Mouse (Mus musculus): ENCODE results near the gene Calhm3.

The Calhm3 gene

DNA sequence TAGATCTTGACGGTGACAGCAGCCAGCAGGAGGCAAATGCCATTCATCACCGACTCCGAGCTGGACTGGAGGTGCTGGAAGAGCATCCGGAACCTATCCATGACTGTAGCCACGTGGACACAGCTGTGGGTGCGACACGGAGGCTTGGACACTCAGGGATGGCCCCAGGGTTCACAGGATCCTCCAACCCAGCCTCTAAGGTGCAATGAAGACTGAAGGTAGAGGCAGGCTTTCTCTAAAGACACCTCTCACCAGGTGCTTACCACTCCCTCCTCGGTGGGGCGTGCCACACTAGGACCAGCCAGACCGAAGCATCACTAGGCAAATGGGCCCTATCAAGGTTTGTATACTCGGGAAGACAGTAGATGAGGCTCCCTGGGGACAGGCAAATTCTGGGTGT is at the start of gene Calhm3:
Gene Calhm3 (minus strand): TSS at position 101 of the 400 bp plus-strand sequence.
- DNase-seq, result no peak

DNA sequence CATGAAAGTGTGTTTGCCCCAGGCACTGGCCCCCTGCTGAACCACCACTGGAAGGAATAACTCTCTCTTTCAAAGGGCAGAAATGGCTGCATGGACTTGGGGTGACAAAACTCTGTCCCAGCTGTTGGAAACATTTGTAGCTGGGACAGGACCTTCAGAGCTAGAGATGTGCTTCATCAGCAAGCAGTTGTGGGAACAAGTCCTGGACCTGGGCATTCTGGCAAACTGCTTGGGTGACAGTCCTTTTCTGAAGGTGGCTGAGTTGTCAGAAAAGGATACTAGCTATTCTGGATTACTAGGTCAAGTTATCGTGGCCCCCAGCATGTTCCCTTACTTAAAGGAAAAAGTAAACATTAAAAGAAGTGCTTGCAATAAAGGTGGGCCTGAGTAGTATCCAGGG is 48.6 kb upstream of the Calhm3 start:
- no peak for DNase-seq

DNA sequence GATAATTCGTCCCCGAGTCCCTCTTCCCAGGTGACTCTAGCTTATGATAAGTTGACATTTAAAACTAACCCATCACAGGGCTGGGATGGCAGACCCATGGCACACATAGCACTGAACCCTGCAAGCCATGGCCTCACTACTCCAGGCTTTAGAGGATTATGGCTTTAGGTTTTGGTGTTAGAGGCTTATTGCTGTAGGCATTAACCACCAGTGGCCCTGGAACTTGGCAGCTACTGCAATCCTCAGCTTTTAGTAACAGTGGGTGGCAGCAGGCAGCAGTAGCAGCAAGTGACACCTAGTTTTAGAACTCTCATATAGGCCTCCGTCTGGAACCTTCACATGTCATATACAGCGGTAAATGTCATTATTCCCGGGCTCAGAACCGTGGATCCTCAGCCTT is 47.1 kb upstream of the Calhm3 start:
- DNase-seq, result no peak

DNA sequence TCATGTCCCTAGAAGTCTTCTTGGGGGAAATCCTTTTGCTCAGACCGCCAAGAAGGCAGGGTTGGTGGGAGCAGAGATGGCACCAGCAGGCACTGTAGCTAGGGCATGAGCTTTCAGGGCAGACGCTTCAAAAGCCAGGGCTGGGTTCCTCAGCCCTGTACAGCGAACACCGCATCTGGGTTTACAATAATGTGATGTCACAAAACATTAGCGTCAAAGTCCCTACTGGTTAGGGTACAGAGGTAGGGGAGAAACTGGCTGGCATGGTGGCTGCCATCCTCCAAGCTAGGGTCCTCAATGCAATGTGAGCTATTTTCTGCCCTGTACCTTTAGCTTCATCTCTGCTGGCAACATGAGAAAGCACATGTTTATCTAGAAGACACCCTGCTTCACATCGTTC is 45.5 kb upstream of the Calhm3 start:
- DNase-seq, result no peak

DNA sequence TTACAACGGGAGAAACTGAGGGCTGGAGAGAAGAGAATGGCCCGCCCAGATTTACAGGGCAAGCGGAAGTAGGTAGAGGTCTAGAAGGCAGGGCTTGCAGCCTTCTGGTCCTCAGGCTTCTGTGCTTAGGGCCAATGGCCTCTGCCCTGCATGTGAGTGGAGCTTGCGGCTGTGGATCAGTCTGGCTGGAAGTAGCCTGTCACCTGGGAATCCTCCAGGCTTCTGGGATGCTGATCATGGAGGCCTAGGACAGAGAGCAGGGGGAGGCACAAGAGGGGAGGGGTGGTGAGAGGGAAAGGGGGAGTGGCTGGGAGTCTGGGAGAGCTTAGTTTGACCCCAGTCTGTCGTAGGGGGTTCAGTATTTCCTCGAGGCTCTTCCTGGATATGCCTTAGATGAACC is 44.9 kb upstream of the Calhm3 start:
- DNase-seq, result no peak

DNA sequence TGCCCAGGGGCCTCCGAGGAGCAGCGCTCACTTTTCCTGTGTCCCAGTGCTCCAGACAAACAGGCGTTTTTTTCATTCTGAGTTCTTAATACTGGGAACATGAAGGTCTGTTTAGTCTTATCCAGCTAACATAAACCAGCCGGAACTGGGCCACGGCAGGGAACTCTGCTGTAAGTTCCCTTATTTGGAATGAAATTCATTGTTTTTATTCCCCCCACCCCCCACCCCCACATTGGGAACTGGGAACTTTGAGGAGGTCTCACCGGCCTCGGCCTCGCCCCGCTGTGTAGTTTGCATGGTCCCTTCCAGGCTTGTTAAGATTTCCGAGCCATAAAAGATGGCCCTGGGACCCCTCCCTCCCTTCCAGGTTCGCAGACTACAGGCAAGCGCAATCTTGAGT is 44.4 kb upstream of the Calhm3 start:
- DNase-seq, result no peak

DNA sequence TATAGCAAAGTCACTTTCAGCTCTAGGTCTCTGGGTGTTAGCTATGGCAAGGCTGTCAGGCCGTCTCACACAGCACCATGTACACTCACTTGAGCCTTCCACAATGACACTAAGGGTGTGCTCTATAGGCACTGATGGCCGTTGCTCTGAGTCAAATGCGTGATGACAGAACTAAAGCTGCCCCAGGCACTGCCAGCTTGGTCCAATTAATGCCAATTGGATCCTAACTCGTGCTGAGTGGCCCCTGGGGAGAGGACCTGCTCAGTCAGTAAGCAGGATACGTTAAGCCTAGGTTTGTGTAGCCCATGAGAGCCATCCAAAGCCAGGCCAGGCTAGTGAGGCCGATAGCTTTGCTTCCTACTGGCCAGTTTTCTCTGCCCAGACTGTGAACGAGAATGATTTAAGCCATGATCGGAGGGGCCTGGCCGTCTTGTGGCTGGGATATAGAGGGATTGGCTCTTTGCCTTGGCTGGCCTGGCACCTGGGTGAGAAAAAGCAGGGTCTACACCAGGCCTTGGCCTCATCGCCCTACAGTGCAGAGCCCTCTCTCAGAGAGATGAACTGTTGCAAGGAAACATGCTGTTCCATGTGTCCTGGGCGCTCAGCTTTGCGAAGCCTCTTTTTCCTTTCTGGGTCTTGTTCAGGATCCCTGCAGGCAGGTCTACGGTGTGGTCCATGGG is 41.2 kb upstream of the Calhm3 start:
- no peak for DNase-seq

DNA sequence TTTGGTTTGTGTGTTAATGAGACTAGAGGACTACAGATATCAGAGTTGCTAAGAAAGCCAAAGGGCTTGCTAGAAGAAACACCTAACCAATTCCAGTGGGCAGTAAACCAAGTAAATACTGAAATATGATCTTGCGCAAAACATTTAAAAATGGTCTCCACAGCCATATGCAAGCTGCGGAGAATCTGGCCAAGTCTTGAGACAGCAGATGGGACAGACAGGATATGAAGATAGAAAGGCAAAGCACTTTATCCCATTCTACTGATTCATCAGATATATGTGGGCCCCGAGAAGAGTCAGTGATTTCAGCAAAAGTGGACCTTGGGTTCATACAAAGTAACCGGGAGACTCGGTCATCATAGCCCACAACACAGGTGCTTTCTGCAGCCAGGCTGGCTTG is 34.6 kb upstream of the Calhm3 start:
- DNase-seq, result no peak

DNA sequence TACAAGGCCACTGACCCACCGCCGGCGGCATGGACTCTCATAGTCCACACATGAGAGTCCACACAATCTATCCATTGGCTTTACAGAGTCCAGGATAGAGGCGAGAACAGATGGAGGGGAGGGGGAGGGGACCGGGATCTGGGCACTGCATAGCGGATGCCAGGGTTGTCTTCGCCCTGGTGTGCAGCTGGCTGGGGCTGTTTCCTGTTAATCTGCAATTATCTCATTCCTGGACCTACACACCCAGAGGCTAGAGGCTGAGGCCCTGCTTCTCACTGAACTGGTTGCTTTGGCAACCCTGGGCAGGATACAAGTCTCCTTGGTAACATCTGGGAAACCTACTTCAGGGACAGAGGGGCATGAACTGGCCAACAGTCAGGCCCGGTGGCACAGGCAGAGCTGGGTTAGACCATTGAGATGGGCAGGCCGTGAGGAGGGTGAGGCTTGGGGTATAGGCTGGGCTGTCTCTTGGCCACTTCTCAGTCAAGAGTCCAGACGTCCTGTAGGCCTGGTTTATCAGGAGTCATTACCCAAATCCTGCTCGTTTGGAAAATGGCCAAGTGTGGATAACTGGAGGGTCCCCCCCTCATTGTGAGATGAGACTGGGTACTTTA is 31.1 kb upstream of the Calhm3 start:
- no peak for DNase-seq

DNA sequence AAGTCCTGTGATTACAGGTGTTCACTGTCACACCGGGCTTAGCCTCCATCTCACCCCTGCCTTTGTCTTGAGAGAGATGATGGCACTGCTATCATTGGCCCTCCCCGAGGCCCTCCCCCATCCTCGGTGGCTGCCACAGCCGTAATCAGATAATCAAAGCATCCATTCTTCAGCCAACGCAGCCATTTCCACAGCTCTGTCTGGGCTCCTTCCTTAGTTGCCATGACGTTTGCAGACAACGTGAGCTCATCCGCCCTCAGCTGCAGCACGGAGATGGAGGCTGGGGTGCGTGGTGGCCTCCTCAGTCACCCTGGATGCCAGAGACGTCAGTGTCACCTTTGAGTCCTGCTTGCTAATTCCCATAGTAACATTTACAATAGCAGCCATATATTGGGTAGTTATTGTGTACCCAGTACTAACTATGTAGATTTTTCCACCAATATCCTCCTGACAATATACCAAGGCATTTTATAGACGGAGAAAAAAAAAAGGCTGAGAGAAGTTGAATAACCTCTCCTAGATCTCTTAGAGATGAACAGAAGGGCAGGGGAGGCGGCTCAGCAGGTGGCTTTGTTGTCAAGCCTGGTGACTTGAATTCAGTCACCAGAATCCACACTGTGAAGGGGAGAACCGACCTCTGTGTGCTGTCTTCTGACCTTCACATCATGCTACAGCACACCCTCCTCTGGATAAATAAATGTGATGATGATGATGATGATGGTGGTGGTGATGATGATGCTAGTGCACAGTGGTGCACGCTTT is 29.1 kb upstream of the Calhm3 start:
- no peak for DNase-seq

DNA sequence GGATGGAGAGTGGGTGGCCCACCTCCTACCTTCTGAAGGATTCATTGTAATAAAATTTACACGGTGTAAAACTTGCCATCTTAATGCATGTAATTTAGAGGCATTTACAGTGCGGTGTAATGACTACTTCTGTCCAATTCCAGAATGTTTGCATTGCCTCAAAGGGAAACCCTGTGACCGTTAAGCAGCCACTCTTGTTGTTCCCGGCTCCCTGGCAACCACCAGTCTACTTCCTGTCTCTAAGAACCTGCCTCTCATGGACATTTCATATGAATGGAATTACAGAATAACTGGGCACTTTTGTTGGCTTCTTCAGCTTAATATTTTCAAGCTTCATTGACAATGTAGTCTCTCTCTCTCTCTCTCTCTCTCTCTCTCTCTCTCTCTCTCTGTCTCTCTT is 27.2 kb upstream of the Calhm3 start:
- DNase-seq, result no peak

DNA sequence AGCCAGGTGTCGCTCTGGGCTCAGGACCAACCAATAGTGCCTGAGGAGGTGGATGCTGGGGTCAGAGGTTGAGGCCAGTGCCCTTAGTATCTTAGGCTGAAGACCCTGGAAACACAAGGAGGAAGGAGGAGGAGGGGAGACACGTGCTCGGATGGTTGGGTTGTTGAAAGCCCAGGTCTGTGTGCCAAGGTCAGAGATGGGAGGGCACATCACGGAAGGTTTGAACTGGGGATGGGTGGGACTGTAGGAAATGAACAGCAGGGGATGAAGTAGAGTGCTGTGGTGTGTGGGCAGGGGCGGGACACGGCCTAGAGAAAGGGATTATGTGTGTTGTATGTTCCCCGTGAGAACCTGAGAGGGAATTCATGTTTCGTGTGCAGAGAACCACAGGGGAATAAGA is 26.7 kb upstream of the Calhm3 start:
- no peak for DNase-seq

DNA sequence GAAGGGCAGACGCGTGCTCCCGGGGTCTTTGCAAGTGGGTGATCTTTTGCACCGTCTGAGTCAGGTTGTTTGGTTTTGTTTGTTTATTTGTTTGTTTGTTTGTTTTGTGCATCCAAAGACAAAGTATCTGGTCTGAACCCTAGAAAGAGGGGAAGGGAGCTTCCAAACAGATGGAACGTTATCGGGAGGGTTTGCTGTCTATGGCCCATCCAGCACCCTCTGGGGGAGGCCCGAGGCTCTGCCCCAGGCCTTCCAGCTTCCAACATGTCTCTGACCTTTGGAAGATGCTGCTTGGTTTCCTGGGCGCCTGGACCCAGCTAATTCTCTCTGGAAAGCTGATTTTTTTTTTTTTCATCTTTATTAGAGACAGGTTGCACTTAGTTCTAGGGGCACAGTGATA is 22.4 kb upstream of the Calhm3 start:
- DNase-seq, result no peak

DNA sequence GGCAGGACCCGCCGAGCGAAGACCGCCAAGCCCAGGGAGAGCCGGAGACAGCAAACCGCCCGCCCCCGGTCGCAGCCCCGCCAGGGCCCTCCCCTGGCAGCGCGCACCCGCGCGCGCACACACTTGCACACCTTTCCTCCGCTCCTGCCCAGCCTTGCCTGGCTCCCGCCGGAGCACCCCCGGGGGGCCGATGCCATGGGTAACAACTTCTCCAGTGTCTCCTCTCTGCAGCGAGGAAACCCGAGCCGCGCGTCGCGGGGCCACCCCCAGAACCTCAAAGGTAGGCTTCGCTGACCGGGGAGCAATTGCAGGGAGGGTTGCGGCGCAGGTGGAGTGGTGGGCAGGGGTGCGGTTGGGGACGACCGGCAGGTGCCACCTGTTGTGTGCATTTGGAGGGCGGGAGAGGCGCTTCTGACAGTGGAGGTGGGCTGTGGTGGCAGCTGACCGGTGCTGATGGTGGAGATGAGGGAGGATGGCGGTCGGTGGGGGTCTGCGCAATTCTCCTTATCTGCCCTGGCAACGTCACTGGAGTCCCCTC is 21.8 kb upstream of the Calhm3 start:
- no peak for DNase-seq

DNA sequence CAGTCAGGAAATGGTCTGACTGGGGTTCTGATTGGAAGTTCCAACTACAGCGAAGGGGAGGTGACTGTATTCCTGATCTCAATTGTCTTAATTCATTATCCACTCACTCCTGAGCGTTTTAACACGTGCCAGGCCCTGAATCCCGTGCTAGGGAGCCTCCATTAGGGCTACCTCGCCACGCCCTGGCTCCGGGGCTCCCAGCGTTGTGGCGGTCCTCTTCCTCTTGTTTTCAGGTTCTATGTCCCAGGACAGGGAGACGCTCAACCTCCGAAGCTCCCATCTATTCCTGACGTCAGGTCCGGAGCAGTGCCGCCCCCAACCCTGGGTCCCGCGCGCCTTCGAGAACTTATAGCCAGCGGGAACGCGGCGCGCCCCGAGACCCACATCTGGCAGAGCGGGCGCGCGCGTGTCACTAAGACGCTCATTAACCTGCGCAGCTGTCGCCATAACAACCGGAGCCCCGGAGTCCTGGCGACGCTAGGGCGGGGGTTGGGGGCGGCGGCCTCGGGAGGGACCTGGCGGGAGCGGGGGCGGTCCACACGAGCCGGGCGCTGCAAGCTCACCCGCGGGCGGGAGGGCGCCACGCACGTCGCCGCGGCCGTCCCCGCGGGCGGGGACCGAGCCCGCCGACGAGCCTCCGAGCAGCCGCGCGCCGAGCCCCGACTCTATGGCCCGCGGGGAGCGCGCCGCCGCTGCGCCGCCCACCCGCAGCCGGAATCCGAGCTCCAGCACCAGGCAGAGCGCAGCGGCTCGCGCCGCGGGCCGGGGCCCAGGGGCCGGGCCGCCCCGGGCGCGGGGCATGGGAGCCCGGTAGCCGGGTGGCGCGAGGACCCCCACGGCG is 21.1 kb upstream of the Calhm3 start, which contains the start of gene Neurl1a:
Gene Neurl1a (plus strand): TSS at position 390 of the 841 bp plus-strand sequence.
- DNase-seq, result no peak

DNA sequence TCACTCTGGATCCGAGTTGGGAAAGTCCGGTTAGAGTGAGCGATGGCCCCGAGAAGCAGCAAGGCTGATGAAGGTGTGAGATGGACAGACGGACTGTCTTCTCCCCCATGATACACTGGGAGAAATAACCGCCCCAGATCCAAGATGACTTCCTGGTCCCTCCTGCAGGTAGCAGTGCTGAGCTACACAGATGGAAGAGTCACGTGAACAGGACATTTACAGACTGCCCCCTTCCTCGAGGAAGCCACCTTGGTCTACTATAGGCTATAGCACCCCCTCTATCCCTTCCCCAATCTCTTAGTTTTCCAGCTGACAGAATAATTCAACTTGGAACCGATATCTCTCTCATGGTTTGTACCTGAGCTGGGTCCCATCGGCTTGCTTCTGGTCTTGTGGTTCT is 20.4 kb upstream of the Calhm3 start:
- DNase-seq, result no peak

DNA sequence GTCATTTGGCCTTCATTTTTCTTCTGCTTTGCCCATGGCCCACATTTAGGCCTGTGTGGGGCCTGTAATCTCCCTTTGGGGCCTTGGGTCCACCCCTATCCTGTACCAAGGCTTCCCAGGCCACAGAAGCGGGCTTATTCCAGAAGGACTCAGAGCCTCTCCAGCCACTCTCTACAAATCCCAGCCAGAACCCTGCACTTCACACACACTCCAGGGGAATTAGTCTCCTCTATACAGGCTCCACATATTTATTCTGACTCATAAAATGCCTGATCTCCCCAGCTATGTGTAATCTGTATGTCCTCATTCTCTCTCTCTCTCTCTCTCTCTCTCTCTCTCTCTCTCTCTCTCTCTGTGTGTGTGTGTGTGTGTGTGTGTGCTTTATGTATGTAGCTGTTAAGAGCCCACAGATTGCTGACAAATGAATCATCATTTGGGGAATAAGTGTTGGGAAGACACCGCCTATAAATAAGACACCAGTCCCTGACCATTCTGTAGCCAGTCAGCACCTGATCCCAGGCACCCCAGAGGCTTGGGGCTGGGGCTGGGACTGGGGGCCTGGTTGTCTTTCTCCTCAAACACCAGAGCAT is 19.4 kb upstream of the Calhm3 start:
- DNase-seq, result no peak

DNA sequence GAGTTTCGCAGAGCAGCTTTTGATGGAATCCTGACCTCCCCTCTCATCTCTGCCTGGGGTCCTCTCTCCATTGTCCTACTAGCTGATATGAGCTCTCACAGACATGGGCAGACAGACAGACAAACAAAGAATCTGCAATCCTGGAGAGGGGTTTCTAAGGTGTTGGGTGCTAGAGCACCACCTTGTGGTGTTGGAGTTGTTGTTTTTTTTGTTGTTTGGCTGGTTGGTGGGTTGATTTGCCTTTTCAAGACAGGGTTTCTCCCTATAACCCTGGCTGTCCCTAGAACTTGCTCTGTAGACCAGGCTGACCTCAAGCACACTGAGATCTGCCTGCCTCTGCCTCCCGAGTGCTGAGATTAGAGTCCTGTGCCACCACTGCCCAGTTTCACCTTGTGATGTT is 17.9 kb upstream of the Calhm3 start:
- DNase-seq, result no peak

DNA sequence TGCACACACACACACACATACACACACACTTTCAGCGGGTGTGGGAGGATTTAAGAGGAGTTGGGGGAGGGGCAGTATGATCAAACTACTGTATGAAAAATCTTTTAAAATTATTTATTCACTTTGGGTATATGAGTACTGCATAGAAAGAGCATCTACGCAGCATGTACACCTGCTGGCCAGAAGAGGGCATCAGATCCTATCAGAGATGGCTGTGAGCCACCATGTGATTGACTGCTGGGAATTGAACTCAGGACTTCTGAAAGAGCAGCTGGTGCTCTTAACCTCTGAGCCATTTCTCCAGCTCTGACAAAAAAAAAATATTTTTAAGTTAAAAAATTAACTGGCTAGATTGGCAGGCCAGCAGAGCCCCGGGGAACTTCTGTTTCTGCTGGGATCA is 17.0 kb upstream of the Calhm3 start:
- DNase-seq, result peak; percentile 58

DNA sequence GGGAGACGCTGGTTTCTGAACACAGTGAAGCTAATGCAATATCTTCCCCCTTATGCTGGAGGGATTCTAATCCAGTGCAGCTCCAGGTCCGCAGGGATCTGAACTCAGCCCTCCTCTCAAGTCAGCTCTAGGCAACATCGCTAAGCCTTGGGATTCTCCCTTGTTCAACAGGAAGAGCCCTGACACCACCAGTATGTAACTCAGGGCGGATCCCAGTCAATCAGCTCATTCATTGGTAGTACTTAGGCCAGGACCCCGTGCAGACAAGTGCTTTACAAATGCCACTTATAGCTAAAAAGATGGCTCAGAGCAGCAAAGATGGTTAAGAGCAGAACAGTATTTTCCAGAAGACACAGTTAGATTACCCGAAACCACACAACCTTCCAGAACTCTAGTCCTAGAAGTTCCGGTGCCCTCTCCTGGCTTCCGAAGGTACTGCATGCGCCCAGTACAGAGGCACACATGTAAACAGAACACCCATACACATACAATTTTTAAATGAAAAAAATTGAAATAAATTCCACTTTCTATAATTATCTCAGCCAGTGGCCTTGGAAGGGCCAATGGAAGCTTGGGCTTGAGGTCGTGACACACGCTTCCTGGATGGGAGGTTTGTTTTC is 11.3 kb upstream of the Calhm3 start:
- DNase-seq, result peak; percentile 89

DNA sequence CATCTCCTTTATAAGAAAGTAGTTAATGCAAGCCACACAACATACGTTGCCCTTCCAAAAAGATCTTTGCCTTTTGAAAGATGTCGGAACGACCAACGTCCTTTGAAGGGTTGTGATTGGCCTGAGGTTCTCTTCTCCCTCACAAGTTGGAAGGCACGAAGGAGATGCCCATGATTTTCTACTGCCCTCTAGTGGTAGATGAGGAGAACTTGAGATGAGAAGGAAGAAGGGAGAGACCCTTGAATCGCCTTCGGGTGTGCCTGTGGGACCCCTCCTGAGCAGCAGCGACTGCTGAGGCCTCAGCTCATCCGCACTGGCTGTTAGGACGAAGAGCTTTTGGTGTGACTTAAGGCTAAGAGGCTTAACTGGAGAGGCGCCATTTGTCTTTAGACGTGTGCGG is 10.7 kb upstream of the Calhm3 start:
- peak; percentile 48 for DNase-seq

DNA sequence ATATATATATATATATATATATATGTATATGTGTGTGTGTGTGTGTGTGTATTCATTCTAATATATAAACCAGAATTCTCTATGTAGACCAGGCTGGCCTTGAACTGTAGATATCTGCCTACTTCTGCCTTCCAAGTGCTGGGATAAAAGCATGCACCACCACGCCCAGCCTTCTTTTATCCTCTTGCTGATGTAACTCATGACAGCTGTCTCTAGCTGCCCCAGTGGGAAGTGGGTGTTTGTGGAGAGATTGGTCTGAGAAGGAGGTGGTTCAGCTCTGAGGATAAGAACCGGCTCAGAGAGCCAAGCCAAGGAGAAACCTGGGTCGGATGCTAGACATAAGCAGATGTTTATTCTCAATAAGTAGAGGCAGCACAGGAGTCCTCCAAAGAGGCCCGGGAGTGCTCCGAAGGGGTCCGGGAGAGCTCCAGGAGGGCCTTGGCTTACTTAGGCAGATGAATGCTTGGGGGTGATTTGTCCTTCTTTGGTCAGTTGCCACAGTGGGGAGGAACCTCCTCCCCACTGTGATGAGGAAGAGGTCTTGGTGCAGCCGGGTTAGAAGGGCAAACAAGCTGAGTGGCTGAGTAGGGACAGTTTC is 10.2 kb upstream of the Calhm3 start:
- DNase-seq, result no peak

All from kidney, adult 9 months (tissue).